Mouse (Mus musculus): Measurements from ENCODE around the gene Gfra1.

The Gfra1 gene

GRCm38 (mm10) chr19:58259250-58259649 is 196.5 kb downstream of the Gfra1 start:
- DNase-seq (ENCODE audit: extremely low spot score, low spot score): no peak

- DNase-seq (ENCODE audit: extremely low spot score, low spot score): no peak
These were observed 199.2 kb downstream of the Gfra1 start for GRCm38 (mm10) chr19:58256485-58256884.

GRCm38 (mm10) chr19:58255394-58255793 is 200.3 kb downstream of the Gfra1 start:
- DNase-seq (ENCODE audit: extremely low spot score, low spot score): no peak

DNA sequence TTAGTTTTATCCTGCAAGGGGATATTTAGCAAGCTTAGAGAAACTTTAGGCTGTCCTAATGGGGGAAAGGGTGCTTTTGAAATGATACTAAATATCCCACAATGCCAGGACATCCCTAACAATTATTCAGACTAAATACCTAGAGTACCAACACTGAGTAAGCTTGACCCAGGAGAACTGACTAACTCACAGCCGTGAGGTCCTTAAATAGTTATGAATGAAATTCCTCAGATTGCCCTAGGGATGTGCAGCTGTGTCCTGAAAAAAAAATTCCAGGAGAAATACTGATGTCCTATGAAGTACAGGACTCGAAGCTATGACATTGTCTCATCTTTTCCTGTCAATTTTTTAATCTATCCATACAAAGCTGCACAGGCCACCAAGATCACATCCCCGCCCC is 201.5 kb downstream of the Gfra1 start:
- DNase-seq (ENCODE audit: extremely low spot score, low spot score): no peak

GRCm38 (mm10) chr19:58251698-58252097 is 204.0 kb downstream of the Gfra1 start:
- DNase-seq (ENCODE audit: extremely low spot score, low spot score): no peak

DNA sequence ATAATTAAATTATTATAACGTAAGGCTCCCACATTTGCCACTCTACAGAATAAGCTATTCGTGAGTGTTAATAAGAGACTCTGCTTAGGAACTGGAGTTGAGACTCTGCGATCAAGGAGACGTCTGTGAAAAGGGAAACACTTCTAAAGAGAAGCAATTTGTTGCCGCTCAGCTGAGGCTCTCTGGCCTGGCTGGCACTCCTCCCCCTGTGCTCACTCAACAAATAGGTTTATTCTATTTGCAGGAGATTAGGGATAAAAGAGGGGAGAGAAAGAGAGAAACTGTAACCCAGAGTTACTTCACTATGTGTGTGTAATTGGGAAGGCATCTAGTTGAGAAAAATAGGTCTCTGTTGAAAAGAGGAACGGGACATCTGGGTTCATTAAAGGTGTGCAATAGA is 204.6 kb downstream of the Gfra1 start:
- no peak for DNase-seq (ENCODE audit: extremely low spot score, low spot score)

DNA sequence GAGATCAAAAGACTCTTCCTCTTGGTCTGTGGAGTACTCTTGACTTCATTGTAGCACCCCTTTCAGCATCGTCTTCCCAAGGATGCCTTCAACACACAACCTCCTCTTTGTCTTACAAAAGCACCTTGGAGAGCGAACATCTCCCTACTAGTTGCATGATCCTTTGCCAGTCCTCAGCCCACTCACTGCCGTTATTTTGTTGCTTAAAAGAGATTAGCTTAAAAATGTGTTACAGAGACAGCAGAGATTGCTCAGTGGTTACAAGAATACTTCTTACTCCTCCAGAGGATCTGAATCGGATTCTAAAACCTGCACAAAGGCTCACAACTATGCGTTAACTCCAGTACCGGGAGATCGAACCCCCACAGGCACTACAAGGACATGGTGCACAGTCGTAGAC is 205.5 kb downstream of the Gfra1 start:
- DNase-seq (ENCODE audit: extremely low spot score, low spot score): no peak

DNA sequence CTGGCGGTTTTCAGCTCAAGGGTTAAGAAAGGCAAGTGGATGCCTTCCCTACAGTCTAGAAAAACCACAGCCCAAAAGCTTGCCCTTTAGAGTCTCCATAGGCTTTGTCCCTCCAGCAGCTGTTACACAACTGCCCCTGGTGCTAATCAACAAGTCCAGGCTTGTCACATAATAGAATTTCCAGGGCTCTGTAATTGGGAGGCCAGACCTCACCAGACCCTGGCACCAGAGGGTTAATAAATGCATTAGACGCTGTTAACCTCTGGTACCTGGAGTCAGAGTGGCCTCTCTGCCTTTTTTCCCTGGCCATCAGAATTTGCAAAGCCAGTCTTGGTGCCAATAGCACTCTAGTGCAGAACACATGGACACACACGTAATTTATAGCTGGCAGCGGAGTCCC is 211.6 kb downstream of the Gfra1 start:
- no peak for DNase-seq (ENCODE audit: extremely low spot score, low spot score)

DNA sequence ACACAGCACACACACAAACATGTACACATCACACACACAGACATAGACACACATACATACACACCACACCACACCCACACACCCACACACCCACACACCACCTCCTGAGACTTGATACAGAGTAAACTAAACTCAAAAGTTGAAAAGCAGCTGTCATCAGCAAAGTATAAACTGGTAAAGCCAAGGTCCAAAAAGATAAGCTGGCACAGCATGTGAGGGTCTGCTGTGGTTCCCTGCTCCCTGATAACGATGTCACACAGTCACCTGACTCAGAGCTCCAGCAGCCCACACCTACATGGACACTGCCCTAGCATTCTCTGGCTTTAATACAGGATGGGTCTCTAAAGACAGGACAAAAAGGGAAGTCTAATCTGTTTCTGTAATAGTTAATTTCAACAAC is 212.1 kb downstream of the Gfra1 start:
- no peak for DNase-seq (ENCODE audit: extremely low spot score, low spot score)

DNA sequence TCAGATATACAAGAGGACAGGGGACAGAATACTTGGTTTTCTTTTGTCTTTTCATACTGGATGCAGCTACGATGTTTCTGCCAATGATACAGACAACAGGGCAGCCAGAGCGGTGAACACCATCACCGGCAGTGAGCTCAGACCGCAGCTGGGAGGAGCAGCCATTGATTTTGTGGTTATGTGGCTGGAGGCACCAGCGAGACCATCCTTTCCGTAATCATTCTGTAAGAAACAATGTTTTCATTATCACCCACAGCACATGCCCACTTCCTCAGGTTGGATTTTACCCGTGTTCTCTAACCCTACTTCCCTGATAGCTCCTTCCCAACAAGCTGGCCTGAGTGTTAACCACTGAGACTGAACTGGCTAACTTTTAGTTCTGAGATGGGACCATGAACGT is 217.4 kb downstream of the Gfra1 start:
- no peak for DNase-seq (ENCODE audit: extremely low spot score, low spot score)

- no peak for DNase-seq (ENCODE audit: extremely low spot score, low spot score)
These were observed 228.0 kb downstream of the Gfra1 start for GRCm38 (mm10) chr19:58227725-58228124.

DNA sequence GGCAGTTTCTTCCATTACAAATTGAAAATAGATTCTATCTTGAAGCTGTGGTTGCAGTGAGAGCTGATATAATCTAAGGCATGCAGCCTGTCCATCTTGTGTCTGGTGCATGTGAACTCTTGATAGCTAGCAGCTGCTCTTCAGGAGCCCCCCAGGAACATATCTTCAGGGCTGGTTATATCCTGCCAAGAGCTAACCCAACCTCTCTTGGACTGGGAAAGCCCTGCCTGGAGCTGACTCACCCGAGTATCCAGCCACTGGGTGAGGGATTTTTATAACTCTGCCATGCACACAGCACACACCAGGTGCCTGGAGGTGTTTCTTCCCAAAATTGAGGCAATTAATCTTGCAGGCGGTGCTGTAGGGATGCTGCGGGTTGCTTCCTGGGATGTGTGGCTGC is 228.8 kb downstream of the Gfra1 start:
- DNase-seq (ENCODE audit: extremely low spot score, low spot score): no peak

DNA sequence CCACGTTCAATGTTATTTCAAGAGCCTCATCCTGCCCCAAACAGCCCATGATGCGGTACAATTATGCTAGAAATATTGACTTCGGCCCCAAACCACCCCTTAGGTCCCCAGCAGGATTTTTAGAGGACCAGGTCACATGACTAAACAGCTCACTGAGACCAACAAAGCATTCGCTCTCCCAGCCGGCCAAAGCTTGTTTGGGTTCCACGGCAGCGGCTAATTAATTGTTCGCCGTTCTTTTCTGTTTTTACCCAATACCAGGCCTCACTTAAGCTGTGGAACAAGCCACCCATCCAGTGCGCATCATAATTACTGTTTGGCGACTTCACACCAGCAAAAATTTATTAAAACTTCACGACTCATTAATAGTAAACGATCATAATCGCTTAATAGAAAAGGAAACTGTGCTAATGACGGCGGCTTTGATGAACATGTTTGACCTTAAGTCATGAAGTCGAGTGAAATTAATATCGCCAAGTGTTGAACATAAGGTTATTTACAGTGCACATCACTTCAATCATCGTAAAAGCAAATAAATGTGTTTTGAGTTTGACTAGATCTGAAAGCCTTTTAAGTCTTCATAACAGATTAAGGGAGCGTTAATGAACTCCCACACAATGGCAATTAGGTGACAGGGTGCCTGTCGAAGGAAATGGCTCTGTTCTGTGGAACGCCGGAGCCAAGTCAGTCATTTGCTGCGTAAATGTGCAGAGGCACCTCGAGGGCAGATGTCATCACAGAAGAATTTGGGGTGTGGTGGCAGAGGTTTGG is 235.5 kb downstream of the Gfra1 start:
- DNase-seq (ENCODE audit: extremely low spot score, low spot score): no peak

- DNase-seq (ENCODE audit: extremely low spot score, low spot score): no peak
These were observed 238.1 kb downstream of the Gfra1 start for GRCm38 (mm10) chr19:58217591-58217990.

GRCm38 (mm10) chr19:58206496-58207044 is 249.1 kb downstream of the Gfra1 start:
- DNase-seq (ENCODE audit: extremely low spot score, low spot score): no peak

GRCm38 (mm10) chr19:58205470-58205869 is 250.2 kb downstream of the Gfra1 start:
- no peak for DNase-seq (ENCODE audit: extremely low spot score, low spot score)

DNA sequence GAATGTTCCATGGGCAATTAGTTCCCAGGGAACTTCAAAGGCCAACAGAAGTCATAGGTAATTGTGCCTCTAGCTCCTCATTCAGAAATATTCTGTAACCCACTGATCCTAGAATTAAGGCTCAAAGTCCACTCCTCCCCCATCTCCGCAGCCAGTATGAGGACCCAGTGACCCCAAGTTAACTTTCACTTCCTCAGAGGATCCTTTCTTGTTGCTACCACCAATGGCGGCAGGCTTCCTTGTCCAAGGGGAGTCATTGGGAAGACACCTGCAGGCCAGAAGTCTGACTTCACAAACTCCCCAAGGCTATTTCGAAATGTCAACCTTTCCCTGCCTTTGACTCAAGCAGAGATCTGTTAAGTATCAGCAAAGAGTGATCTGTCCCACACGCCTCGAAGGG is 253.1 kb downstream of the Gfra1 start:
- DNase-seq (ENCODE audit: extremely low spot score, low spot score): no peak

DNA sequence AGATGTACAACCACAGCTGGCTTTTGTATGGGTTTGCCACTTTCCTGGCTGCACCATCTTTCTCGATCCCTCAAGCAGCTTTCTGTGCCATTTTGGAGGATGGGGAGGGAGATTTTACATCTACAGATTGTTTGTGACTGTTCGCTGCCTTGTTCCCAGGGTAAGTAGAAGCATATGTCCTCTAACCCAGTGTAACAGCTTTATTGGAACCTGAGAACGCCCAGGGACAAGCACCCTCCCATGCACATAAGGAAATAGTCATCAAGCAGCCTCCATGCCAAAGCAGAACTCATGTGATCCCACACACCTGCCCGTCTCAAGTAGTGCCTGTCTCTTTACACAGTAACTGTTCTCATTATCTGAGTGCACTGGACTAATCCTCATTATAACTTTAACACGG is 256.0 kb downstream of the Gfra1 start:
- no peak for DNase-seq (ENCODE audit: extremely low spot score, low spot score)

DNA sequence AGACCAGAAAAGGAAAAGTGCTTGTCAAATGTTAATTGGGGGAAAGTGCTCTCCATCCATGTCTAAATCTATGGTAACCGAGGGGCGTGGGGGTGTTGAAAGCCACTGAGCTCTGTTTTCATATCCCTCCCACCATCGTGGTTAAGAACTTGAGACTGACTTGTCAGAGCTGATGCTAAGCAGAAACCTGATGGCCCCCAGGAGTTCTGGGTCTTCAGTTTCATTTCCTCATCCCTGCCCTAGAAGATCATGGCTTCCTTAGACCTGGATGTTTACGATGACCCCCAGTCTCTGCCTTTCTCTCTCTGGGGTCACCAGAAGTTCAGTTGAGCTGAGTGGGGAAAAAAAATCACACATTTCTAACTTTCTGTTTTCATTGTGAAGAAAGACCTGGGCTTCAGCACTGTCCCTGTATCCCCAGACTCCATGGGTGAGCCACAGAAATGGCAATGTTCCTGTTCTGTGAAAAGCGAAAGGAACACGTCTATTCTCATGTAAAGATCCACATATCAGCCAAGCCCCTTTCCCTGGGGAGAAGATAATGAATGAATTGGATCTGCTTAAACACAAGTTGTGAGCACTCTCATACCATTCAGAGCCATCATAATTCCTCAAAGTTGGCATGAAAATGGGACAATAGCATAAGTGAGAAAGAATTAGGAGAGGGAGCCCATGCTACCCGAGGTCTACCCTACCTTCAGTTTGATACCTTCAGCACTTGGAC is 261.8 kb downstream of the Gfra1 start:
- DNase-seq (ENCODE audit: extremely low spot score, low spot score): no peak

GRCm38 (mm10) chr19:58190947-58191346 is 264.8 kb downstream of the Gfra1 start:
- no peak for DNase-seq (ENCODE audit: extremely low spot score, low spot score)

DNA sequence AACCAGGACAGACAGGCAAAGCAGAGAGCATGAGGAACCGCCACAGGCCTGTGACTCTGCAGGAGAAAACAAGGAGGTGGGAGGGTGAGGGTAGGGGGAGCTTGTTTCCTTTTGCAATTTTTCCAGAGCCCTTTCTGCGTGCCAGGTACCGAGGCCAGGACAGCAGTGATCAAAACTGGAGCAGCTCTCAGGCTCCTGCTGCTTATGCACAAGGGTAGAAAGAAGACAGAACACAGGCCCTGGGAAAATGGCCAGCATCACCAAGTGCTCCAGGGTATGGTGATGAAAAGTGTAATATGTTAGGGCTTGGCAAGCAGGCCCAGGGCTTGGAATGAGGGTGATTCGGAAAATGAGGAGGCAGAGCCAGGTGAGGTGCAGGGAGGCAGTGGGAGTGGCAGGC is 269.2 kb downstream of the Gfra1 start:
- no peak for DNase-seq (ENCODE audit: extremely low spot score, low spot score)

Data from neural tube, embryonic 10.5 days (tissue).